Mouse (Mus musculus): ENCODE data around the gene Igsf21. TPM values are rescaled to one million over a fixed set of nuclear protein-coding genes. Genes with fewer than 3 reads are reported as not detected.

The Igsf21 gene
- polyA plus RNA-seq, 1 experiment from 2014 or later = 0.19 TPM

GRCm38 (mm10) chr4:140218384-140218783, 28.2 kb downstream of the Igsf21 start:
- H3K9me3 ChIP-seq (ENCODE audit: control insufficient read depth, low read length) = no peaks in the 10 kb centered on the region
- peaks cover 17% of the 10 kb centered on the region; the same call in 1 of the 2 replicates for H3K27me3 ChIP-seq (ENCODE audit: control insufficient read depth, insufficient read depth, low read length)
- no peak for ATAC-seq (ENCODE audit: insufficient number of reproducible peaks, insufficient read depth, low FRiP score, low read depth)
- no peak overlapping the region for H3K4me2 ChIP-seq (ENCODE audit: low read length)
- 80% methylated on average over 5 of the region's 5 CpGs for WGBS
- no peak overlapping the region for H3K9ac ChIP-seq (ENCODE audit: low read length)
- H3K4me3 ChIP-seq (ENCODE audit: control insufficient read depth in 1 of 2, insufficient read depth in 1 of 2, low read depth in 1 of 2, low read length in 2 of 2) = no peak overlapping the region
- H3K36me3 ChIP-seq (ENCODE audit: control insufficient read depth, insufficient read depth, low read length) = no peaks in the 10 kb centered on the region
- no peaks in the 10 kb centered on the region; a peak in 1 of 4 replicates for H3K4me1 ChIP-seq (ENCODE audit: control insufficient read depth in 2 of 2, insufficient read depth in 2 of 2, low read length in 2 of 2)
- H3K27ac ChIP-seq (replicated peaks in 1 of 2; ENCODE audit: control insufficient read depth in 1 of 2, insufficient read depth in 1 of 2, low read depth in 2 of 2, low read length in 2 of 2) = no peak overlapping the region

GRCm38 (mm10) chr4:140217934-140218333, 28.6 kb downstream of the Igsf21 start:
- no peak for ATAC-seq (ENCODE audit: insufficient number of reproducible peaks, insufficient read depth, low FRiP score, low read depth)

GRCm38 (mm10) chr4:140216096-140216495, 30.5 kb downstream of the Igsf21 start:
- no peaks in the 10 kb centered on the region for H3K36me3 ChIP-seq (ENCODE audit: control insufficient read depth, insufficient read depth, low read length)
- 80% methylated on average over 8 of the region's 8 CpGs for WGBS
- H3K27me3 ChIP-seq (ENCODE audit: control insufficient read depth, insufficient read depth, low read length) = peaks cover 8% of the 10 kb centered on the region; the same call in 1 of the 2 replicates
- ATAC-seq (ENCODE audit: insufficient number of reproducible peaks, insufficient read depth, low FRiP score, low read depth) = no peak
- H3K4me2 ChIP-seq (ENCODE audit: low read length) = no peak overlapping the region
- no peaks in the 10 kb centered on the region for H3K9me3 ChIP-seq (ENCODE audit: control insufficient read depth, low read length)
- H3K4me1 ChIP-seq (ENCODE audit: control insufficient read depth in 2 of 2, insufficient read depth in 2 of 2, low read length in 2 of 2) = no peaks in the 10 kb centered on the region; a peak in 1 of 4 replicates
- H3K27ac ChIP-seq (replicated peaks in 1 of 2; ENCODE audit: control insufficient read depth in 1 of 2, insufficient read depth in 1 of 2, low read depth in 2 of 2, low read length in 2 of 2) = no peak overlapping the region
- no peak overlapping the region for H3K4me3 ChIP-seq (ENCODE audit: control insufficient read depth in 1 of 2, insufficient read depth in 1 of 2, low read depth in 1 of 2, low read length in 2 of 2)
- H3K9ac ChIP-seq (ENCODE audit: low read length) = no peak overlapping the region

More at GRCm38 (mm10) chr4:140217934-140218333, 28.6 kb downstream of the Igsf21 start:
- H3K27ac ChIP-seq (replicated peaks in 1 of 2; ENCODE audit: control insufficient read depth in 1 of 2, insufficient read depth in 1 of 2, low read depth in 2 of 2, low read length in 2 of 2) = no peak overlapping the region
- H3K4me1 ChIP-seq (ENCODE audit: control insufficient read depth in 2 of 2, insufficient read depth in 2 of 2, low read length in 2 of 2) = no peaks in the 10 kb centered on the region; a peak in 1 of 4 replicates
- H3K36me3 ChIP-seq (ENCODE audit: control insufficient read depth, insufficient read depth, low read length) = no peaks in the 10 kb centered on the region
- no peaks in the 10 kb centered on the region for H3K9me3 ChIP-seq (ENCODE audit: control insufficient read depth, low read length)
- H3K4me2 ChIP-seq (ENCODE audit: low read length) = no peak overlapping the region
- no peak overlapping the region for H3K9ac ChIP-seq (ENCODE audit: low read length)
- H3K4me3 ChIP-seq (ENCODE audit: control insufficient read depth in 1 of 2, insufficient read depth in 1 of 2, low read depth in 1 of 2, low read length in 2 of 2) = no peak overlapping the region
- 79% methylated on average over 8 of the region's 8 CpGs for WGBS
- H3K27me3 ChIP-seq (ENCODE audit: control insufficient read depth, insufficient read depth, low read length) = peaks cover 14% of the 10 kb centered on the region; the same call in 1 of the 2 replicates

- H3K4me1 ChIP-seq (ENCODE audit: control insufficient read depth in 2 of 2, insufficient read depth in 2 of 2, low read length in 2 of 2) = no peaks in the 10 kb centered on the region
- WGBS = 61% methylated on average over 9 of the region's 9 CpGs
- no peak overlapping the region for H3K27ac ChIP-seq (replicated peaks in 1 of 2; ENCODE audit: control insufficient read depth in 1 of 2, insufficient read depth in 1 of 2, low read depth in 2 of 2, low read length in 2 of 2)
- H3K4me2 ChIP-seq (ENCODE audit: low read length) = no peak overlapping the region
- H3K9ac ChIP-seq (ENCODE audit: low read length) = no peak overlapping the region
- 0 out of 2 replicates have a peak, but pooled peaks cover 8% of the 10 kb centered on the region for H3K27me3 ChIP-seq (ENCODE audit: control insufficient read depth, insufficient read depth, low read length)
- no peaks in the 10 kb centered on the region for H3K36me3 ChIP-seq (ENCODE audit: control insufficient read depth, insufficient read depth, low read length)
- no peaks in the 10 kb centered on the region for H3K9me3 ChIP-seq (ENCODE audit: control insufficient read depth, low read length)
- H3K4me3 ChIP-seq (ENCODE audit: control insufficient read depth in 1 of 2, insufficient read depth in 1 of 2, low read depth in 1 of 2, low read length in 2 of 2) = no peak overlapping the region
- no peak for ATAC-seq (ENCODE audit: insufficient number of reproducible peaks, insufficient read depth, low FRiP score, low read depth)
Measured at GRCm38 (mm10) chr4:140215205-140215604, 31.4 kb downstream of the Igsf21 start.

- 0 out of 2 replicates have a peak, but pooled peaks cover 8% of the 10 kb centered on the region for H3K27me3 ChIP-seq (ENCODE audit: control insufficient read depth, insufficient read depth, low read length)
- no peak overlapping the region for H3K4me2 ChIP-seq (ENCODE audit: low read length)
- no peaks in the 10 kb centered on the region for H3K36me3 ChIP-seq (ENCODE audit: control insufficient read depth, insufficient read depth, low read length)
- no peak overlapping the region for H3K4me3 ChIP-seq (ENCODE audit: control insufficient read depth in 1 of 2, insufficient read depth in 1 of 2, low read depth in 1 of 2, low read length in 2 of 2)
- H3K9me3 ChIP-seq (ENCODE audit: control insufficient read depth, low read length) = no peaks in the 10 kb centered on the region
- no peak for ATAC-seq (ENCODE audit: insufficient number of reproducible peaks, insufficient read depth, low FRiP score, low read depth)
- H3K4me1 ChIP-seq (ENCODE audit: control insufficient read depth in 2 of 2, insufficient read depth in 2 of 2, low read length in 2 of 2) = no peaks in the 10 kb centered on the region
- no peak overlapping the region for H3K9ac ChIP-seq (ENCODE audit: low read length)
- 57% methylated on average over 14 of the region's 14 CpGs for WGBS
- no peak overlapping the region for H3K27ac ChIP-seq (replicated peaks in 1 of 2; ENCODE audit: control insufficient read depth in 1 of 2, insufficient read depth in 1 of 2, low read depth in 2 of 2, low read length in 2 of 2)
Measured at GRCm38 (mm10) chr4:140214406-140214805, 32.2 kb downstream of the Igsf21 start.

- H3K9me3 ChIP-seq (ENCODE audit: control insufficient read depth, low read length) = no peaks in the 10 kb centered on the region
- peaks cover 6 to 10% of the 10 kb centered on the region in 2 experiments; a peak in 2 of 4 replicates for H3K4me1 ChIP-seq (ENCODE audit: control insufficient read depth in 2 of 2, insufficient read depth in 2 of 2, low read length in 2 of 2)
- no peak for ATAC-seq (ENCODE audit: insufficient number of reproducible peaks, insufficient read depth, low FRiP score, low read depth)
- H3K4me2 ChIP-seq (ENCODE audit: low read length) = no peak overlapping the region
- H3K27ac ChIP-seq (replicated peaks in 1 of 2; ENCODE audit: control insufficient read depth in 1 of 2, insufficient read depth in 1 of 2, low read depth in 2 of 2, low read length in 2 of 2) = no peak overlapping the region
- H3K4me3 ChIP-seq (ENCODE audit: control insufficient read depth in 1 of 2, insufficient read depth in 1 of 2, low read depth in 1 of 2, low read length in 2 of 2) = no peak overlapping the region
- 0 out of 2 replicates have a peak, but pooled peaks cover 8% of the 10 kb centered on the region for H3K27me3 ChIP-seq (ENCODE audit: control insufficient read depth, insufficient read depth, low read length)
- H3K36me3 ChIP-seq (ENCODE audit: control insufficient read depth, insufficient read depth, low read length) = no peaks in the 10 kb centered on the region
- no peak overlapping the region for H3K9ac ChIP-seq (ENCODE audit: low read length)
- WGBS = 65% methylated on average over 11 of the region's 11 CpGs
Measured at GRCm38 (mm10) chr4:140210129-140210890, 36.3 kb downstream of the Igsf21 start.

GRCm38 (mm10) chr4:140205811-140206231, 40.8 kb downstream of the Igsf21 start:
- no peak for ATAC-seq (ENCODE audit: insufficient number of reproducible peaks, insufficient read depth, low FRiP score, low read depth)
- Histone ChIP-seq H3K36me3 (ENCODE audit: control insufficient read depth, insufficient read depth, low read length) (no peaks in the 10 kb centered on the region), H3K9me3 (ENCODE audit: control insufficient read depth, low read length) (no peaks in the 10 kb centered on the region), H3K4me3 (ENCODE audit: control insufficient read depth in 1 of 2, insufficient read depth in 1 of 2, low read depth in 1 of 2, low read length in 2 of 2) (no peak overlapping the region), H3K4me2 (ENCODE audit: low read length) (peak overlapping the region; percentile 21; the same call in 1 of the 2 replicates), H3K27ac (replicated peaks in 1 of 2; ENCODE audit: control insufficient read depth in 1 of 2, insufficient read depth in 1 of 2, low read depth in 2 of 2, low read length in 2 of 2) (no peak overlapping the region), H3K27me3 (ENCODE audit: control insufficient read depth, insufficient read depth, low read length) (no peaks in the 10 kb centered on the region), H3K4me1 (ENCODE audit: control insufficient read depth in 2 of 2, insufficient read depth in 2 of 2, low read length in 2 of 2) (peaks cover 6 to 10% of the 10 kb centered on the region in 2 experiments; a peak in 2 of 4 replicates), H3K9ac (ENCODE audit: low read length) (no peak overlapping the region)
- 37% methylated on average over 12 of the region's 12 CpGs for WGBS

Data from heart, embryonic 14.5 days (tissue).